Mouse (Mus musculus): ENCODE data around the gene Fxyd4. TPM values are rescaled to one million over a fixed set of nuclear protein-coding genes. Genes with fewer than 3 reads are reported as not detected.

Fxyd4 gene
- polyA plus RNA-seq, 1 experiment from 2014 or later: 0.20 TPM

- Histone ChIP-seq H3K4me2 (ENCODE audit: low read depth, low read length) (peak within 1 kb of the TSS; percentile 58), H3K9me3 (ENCODE audit: low read length) (no peaks in the 10 kb centered on the region), H3K36me3 (replicated peaks; ENCODE audit: insufficient read depth, low read length) (no peaks in the 10 kb centered on the region), H3K9ac (replicated peaks) (no peak within 1 kb of the TSS), H3K4me1 (ENCODE audit: insufficient read depth) (peaks cover 22% of the 10 kb centered on the region), H3K4me3 (ENCODE audit: low read depth, low read length) (peak within 1 kb of the TSS; percentile 19), H3K27me3 (ENCODE audit: insufficient read depth, low read length) (no peaks in the 10 kb centered on the region), H3K27ac (ENCODE audit: low read depth) (peak within 1 kb of the TSS; percentile 77)
- peak; percentile 81 for ATAC-seq
- WGBS (ENCODE audit: insufficient replicate concordance): 28% methylated on average over 17 of the region's 17 CpGs
- TF ChIP-seq CTCF (IDR thresholded peaks at IDR 0.05; ENCODE audit: low read depth): no peak; the same call in 1 of the 2 replicates
- 0 out of 2 replicates have a peak, but pooled peaks have one; percentile 8 for TF ChIP-seq EP300 (IDR thresholded peaks at IDR 0.05; ENCODE audit: low read depth)
- DNase-seq: peak; percentile 61
Observed at GRCm38 (mm10) chr6:117900126-117901080, 37.1 kb downstream of the Fxyd4 start, which contains the start of gene Hnrnpf. Hnrnpf (plus strand) TSS chr6:117900324.

- 67% methylated on average over 5 of the region's 5 CpGs for WGBS (ENCODE audit: insufficient replicate concordance)
- no peaks in the 10 kb centered on the region for H3K27me3 ChIP-seq (ENCODE audit: insufficient read depth, low read length)
- DNase-seq (no peak), ATAC-seq (peak; percentile 64)
- peaks cover 17% of the 10 kb centered on the region for H3K4me1 ChIP-seq (ENCODE audit: insufficient read depth)
- no peaks in the 10 kb centered on the region for H3K36me3 ChIP-seq (replicated peaks; ENCODE audit: insufficient read depth, low read length)
- H3K4me2 ChIP-seq (ENCODE audit: low read depth, low read length): no peak overlapping the region
- H3K27ac ChIP-seq (ENCODE audit: low read depth): no peak overlapping the region
- TF ChIP-seq EP300 (IDR thresholded peaks at IDR 0.05; ENCODE audit: low read depth) (no peak), CTCF (IDR thresholded peaks at IDR 0.05; ENCODE audit: low read depth) (no peak)
- H3K9ac ChIP-seq (replicated peaks): no peak overlapping the region
- H3K4me3 ChIP-seq (ENCODE audit: low read depth, low read length): no peak overlapping the region
- H3K9me3 ChIP-seq (ENCODE audit: low read length): no peaks in the 10 kb centered on the region
Observed at GRCm38 (mm10) chr6:117897800-117898199, 39.7 kb downstream of the Fxyd4 start.

- WGBS (ENCODE audit: insufficient replicate concordance): 78% methylated on average over 2 of the region's 2 CpGs
Observed at GRCm38 (mm10) chr6:117893435-117893834, 44.1 kb downstream of the Fxyd4 start.

GRCm38 (mm10) chr6:117892386-117892785 is 45.1 kb downstream of the Fxyd4 start:
- WGBS (ENCODE audit: insufficient replicate concordance): 72% methylated on average over 3 of the region's 3 CpGs
- Histone ChIP-seq H3K4me1 (ENCODE audit: insufficient read depth) (peaks cover 26% of the 10 kb centered on the region), H3K36me3 (replicated peaks; ENCODE audit: insufficient read depth, low read length) (no peaks in the 10 kb centered on the region), H3K9ac (replicated peaks) (no peak overlapping the region), H3K4me3 (ENCODE audit: low read depth, low read length) (no peak overlapping the region), H3K27ac (ENCODE audit: low read depth) (0 out of 2 replicates have a peak overlapping the region, but pooled peaks have one; percentile 6), H3K4me2 (ENCODE audit: low read depth, low read length) (no peak overlapping the region), H3K27me3 (ENCODE audit: insufficient read depth, low read length) (no peaks in the 10 kb centered on the region), H3K9me3 (ENCODE audit: low read length) (no peaks in the 10 kb centered on the region)
- DNase-seq: no peak
- no peak for TF ChIP-seq CTCF (IDR thresholded peaks at IDR 0.05; ENCODE audit: low read depth)
- TF ChIP-seq EP300 (IDR thresholded peaks at IDR 0.05; ENCODE audit: low read depth): no peak
- ATAC-seq: no peak

More at GRCm38 (mm10) chr6:117893435-117893834, 44.1 kb downstream of the Fxyd4 start:
- no peak overlapping the region for H3K27ac ChIP-seq (ENCODE audit: low read depth)
- H3K4me3 ChIP-seq (ENCODE audit: low read depth, low read length): no peak overlapping the region
- no peak overlapping the region for H3K4me2 ChIP-seq (ENCODE audit: low read depth, low read length)
- H3K9me3 ChIP-seq (ENCODE audit: low read length): no peaks in the 10 kb centered on the region
- H3K36me3 ChIP-seq (replicated peaks; ENCODE audit: insufficient read depth, low read length): no peaks in the 10 kb centered on the region
- DNase-seq (no peak), ATAC-seq (no peak)
- no peak overlapping the region for H3K9ac ChIP-seq (replicated peaks)
- TF ChIP-seq CTCF (IDR thresholded peaks at IDR 0.05; ENCODE audit: low read depth) (no peak), EP300 (IDR thresholded peaks at IDR 0.05; ENCODE audit: low read depth) (no peak)
- H3K27me3 ChIP-seq (ENCODE audit: insufficient read depth, low read length): no peaks in the 10 kb centered on the region
- peaks cover 19% of the 10 kb centered on the region for H3K4me1 ChIP-seq (ENCODE audit: insufficient read depth)

- peak overlapping the region; percentile 39 for H3K27ac ChIP-seq (ENCODE audit: low read depth)
- no peak overlapping the region for H3K4me3 ChIP-seq (ENCODE audit: low read depth, low read length)
- WGBS (ENCODE audit: insufficient replicate concordance): 39% methylated on average over 14 of the region's 14 CpGs
- TF ChIP-seq EP300 (IDR thresholded peaks at IDR 0.05; ENCODE audit: low read depth) (no peak), CTCF (IDR thresholded peaks at IDR 0.05; ENCODE audit: low read depth) (no peak)
- H3K9me3 ChIP-seq (ENCODE audit: low read length): no peaks in the 10 kb centered on the region
- ATAC-seq (peak; percentile 30; the same call in 1 of the 2 replicates), DNase-seq (peak; percentile 26)
- H3K27me3 ChIP-seq (ENCODE audit: insufficient read depth, low read length): no peaks in the 10 kb centered on the region
- no peaks in the 10 kb centered on the region for H3K36me3 ChIP-seq (replicated peaks; ENCODE audit: insufficient read depth, low read length)
- peak overlapping the region; percentile 35; the same call in 1 of the 2 replicates for H3K9ac ChIP-seq (replicated peaks)
- peak overlapping the region; percentile 32 for H3K4me2 ChIP-seq (ENCODE audit: low read depth, low read length)
- H3K4me1 ChIP-seq (ENCODE audit: insufficient read depth): peaks cover 26% of the 10 kb centered on the region
Observed at GRCm38 (mm10) chr6:117891369-117892160, 45.9 kb downstream of the Fxyd4 start.

Measured in liver, postnatal 0 days (tissue).